Mouse (Mus musculus): ENCODE measurements around the gene Tnik.

DNA sequence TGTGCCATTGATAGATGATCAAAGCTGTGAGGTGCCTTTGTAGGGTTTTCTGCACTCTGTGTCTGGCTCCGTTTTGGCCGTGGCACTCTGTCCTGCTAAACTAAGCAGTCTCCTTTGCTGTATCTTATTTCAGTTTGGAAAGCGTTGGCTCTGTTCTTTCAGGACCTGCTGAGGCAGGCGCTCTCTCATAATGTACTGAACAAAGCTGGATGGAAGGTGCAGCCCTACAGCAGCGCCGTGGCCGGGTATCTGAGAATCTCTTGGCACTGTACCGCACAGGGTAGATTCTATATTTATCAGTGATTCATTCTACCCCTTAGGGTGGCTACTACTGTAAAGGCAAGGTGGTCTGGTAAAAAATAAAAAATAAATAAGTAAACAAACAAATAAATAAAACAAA is 193.8 kb downstream of the Tnik start:
- TF ChIP-seq CTCF (conservative IDR thresholded peaks at IDR 0.05; ENCODE audit: low read length) (no peak), POU5F1 (IDR thresholded peaks at IDR 0.05; ENCODE audit: borderline replicate concordance, low read length) (no peak), NANOG (IDR thresholded peaks at IDR 0.05; ENCODE audit: borderline replicate concordance, low read length) (no peak)

All from E14TG2a.4 (cell line).